Mouse (Mus musculus) large intestine, adult 2 months (tissue): ENCODE results near the gene Ubash3b. TPM values are rescaled to one million over a fixed set of nuclear protein-coding genes. Genes with fewer than 3 reads are reported as not detected.

ENCODE experiments used
- DNase-seq: peaks from one replicate; pipeline ENCODE4 v3.0.0-alpha.2; 2012; ENCODE audit warnings: low read depth, low spot score
- WGBS: fragments of 180-500 bp; shearing (Covaris S2); methylation state at CpG from one replicate; pipeline ENCODE4 v1.1.7; 2018; 5-methylcytosine and 5-hydroxymethylcytosine counted together
- polyA plus RNA-seq: library from polyadenylated mRNA; depleted of rRNA; stranded (reverse); fragments of >200 nt; gene quantifications from 2 replicates; pipeline ENCODE4 v1.2.3, GENCODE M21; 2012

Ubash3b gene
- polyA plus RNA-seq, 1 experiment = 1.7 TPM

DNA sequence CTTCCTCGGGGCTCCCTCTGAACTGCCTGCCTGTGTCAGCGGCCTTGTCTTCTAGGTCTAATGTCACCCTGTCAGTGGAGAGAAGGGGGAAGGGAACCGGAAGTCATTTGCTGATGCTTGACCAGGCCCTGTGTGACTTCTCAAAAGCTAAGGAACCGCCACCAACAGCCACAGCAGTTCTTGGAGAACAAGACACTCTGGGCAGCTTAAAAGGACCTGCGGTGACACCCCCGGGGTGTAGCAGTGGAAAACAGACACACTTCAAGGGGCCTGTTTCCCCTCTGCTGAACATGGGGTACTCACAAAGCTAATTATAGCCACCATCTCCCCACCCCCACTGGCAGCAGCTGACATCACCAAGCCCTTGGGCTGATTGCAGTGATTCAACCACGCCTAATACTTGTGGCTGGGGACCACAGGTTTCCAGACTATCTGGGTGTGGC lies 56.3 kb downstream of the Ubash3b start:
- no peak for DNase-seq
- WGBS = 54% methylated on average over 7 of the region's 7 CpGs

DNA sequence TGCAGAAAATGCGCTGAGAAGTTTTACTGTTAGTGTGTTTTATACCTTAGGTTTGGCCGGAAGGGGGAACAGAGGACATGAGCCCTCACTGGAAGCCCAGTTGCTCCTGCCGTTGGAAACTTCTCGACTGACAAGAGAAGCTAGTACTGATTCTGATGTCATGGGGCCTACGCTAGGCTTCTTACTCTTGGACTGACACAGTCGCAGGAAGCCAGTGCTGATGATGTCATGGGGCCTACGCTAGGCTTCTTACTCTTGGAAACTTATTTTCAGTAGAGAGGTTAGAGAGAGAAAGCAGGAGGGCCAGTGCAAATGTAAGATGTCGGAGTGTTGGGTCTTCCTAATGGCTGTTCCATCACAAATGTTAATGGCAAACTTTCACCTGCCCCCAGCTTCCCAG lies 57.8 kb downstream of the Ubash3b start:
- no peak for DNase-seq
- WGBS = 93% methylated on average over 8 of the region's 8 CpGs

GRCm38 (mm10) chr9:41102613-41103012 lies 58.9 kb downstream of the Ubash3b start:
- WGBS = 65% methylated on average over 10 of the region's 10 CpGs
- no peak for DNase-seq

DNA sequence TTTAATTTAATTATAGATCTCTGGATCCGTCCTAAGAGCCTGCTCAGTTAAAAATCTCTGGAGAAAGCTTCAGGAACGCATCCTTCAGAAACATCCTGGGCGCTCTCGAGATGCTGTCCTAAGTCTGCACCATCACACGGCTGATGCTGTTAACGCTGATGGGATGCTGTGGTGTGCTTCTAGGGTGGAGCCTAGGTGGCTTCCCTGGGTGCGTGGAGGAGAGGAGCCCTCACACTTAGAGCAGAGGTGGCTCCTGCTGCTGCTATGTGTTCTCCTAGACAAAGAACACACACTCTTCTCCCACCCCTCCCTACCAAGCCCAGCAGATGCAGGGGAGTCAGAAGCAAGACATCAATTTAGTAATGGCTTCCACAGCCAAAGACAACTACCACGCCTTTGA lies 61.6 kb downstream of the Ubash3b start:
- DNase-seq = no peak
- 76% methylated on average over 8 of the region's 8 CpGs for whole genome bisulfite sequencing

GRCm38 (mm10) chr9:41099067-41099466 lies 62.4 kb downstream of the Ubash3b start:
- DNase-seq = no peak
- WGBS = 76% methylated on average over 5 of the region's 5 CpGs

- 89% methylated on average over 6 of the region's 6 CpGs for WGBS
- no peak for DNase-seq
These were observed 63.4 kb downstream of the Ubash3b start for GRCm38 (mm10) chr9:41098065-41098464.

DNA sequence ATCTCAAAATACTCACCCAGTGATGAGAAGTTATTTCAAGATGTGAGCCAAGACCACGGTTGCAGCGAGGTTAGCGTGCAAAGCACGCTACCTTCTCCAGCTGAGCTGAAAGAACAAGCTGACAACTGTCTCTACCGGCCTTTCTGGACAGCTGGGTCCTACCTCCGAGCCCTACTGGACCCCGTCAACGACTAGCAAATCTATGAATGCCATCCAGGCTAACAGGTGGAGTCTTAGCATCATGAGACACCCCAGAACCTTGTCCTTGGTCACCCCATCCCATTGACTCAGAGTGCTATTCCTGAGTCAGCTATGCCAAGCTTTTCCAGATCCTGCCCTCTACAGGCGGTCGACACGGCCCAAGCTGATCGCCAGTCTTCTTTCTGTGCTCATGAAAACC lies 69.5 kb downstream of the Ubash3b start:
- DNase-seq = no peak
- 91% methylated on average over 12 of the region's 12 CpGs for WGBS

- 38% methylated on average over 7 of the region's 7 CpGs for WGBS
- DNase-seq = no peak
These were observed 70.3 kb downstream of the Ubash3b start for GRCm38 (mm10) chr9:41091187-41091586.

DNA sequence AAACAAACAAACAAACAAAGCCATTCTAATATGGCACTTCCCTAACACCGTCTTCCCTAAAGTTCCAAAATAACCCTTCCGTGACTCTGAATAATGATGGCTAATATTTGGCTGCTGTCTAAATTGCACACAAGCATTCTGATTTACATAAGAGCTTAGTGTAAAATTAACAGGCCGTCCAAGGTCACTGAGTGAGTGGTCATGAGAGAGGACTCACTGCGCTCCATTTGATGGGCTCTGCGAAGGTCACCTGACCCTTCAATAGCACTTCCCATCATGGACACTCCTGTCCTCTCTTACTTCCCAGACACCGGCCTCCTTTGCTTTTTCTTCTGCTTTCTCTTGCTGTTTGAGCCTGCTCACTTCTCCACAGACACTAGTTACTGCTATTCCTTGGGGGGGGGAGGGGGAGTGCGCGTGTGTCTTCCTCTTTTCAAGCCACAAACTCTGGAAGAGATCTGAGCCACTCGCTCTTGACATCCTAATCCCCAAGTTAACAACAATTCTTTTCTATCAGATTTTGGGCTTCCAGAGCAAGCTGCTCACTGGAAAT lies 73.6 kb downstream of the Ubash3b start:
- 60% methylated on average over 9 of the region's 9 CpGs for WGBS
- no peak for DNase-seq

GRCm38 (mm10) chr9:41084191-41084901 lies 77.2 kb downstream of the Ubash3b start:
- no peak for DNase-seq
- 26% methylated on average over 11 of the region's 11 CpGs for WGBS

GRCm38 (mm10) chr9:41083386-41084055 lies 78.0 kb downstream of the Ubash3b start:
- DNase-seq = no peak
- WGBS = 71% methylated on average over 6 of the region's 6 CpGs

DNA sequence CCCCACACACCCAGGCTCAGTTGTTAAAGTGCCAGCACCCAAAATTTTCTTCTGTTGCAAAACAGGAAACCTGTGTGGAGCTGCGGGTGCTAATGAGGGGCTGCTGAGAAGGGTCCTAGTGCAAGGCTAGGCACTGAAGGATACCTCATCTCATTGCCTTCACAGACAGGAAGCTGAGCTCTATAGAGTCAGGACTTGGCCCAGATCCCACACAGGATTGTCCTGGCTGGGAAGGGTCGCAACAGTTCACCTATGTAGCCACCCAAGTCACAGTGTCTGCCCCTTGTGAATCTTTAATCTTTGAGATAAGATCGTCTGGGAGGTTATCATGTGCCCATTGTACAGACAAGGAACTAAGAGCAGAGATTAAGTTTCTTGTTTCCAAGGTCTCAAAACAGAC lies 78.6 kb downstream of the Ubash3b start:
- 51% methylated on average over 3 of the region's 3 CpGs for WGBS
- no peak for DNase-seq

DNA sequence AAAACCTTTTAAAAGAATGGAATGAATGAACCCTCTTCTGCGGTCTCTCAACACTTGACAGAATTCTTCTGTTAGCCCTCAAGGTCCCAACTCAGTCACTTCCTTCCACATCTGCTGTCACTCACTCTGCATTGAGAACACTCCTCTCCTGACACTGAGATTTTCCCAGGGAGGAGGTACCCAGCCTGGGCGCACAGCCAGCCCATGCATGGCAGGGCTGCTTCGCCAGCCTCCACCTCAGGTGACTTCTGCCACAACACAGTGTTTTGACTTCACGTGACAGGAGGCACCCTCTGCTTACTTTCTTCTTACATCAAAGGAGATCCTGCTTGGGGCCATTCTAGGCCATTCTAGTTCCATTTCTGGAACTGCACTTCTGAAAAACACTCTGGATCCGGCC lies 80.6 kb downstream of the Ubash3b start:
- DNase-seq = no peak
- WGBS = 70% methylated on average over 5 of the region's 5 CpGs

GRCm38 (mm10) chr9:41079428-41080155 lies 81.9 kb downstream of the Ubash3b start:
- WGBS = 53% methylated on average over 14 of the region's 14 CpGs

DNA sequence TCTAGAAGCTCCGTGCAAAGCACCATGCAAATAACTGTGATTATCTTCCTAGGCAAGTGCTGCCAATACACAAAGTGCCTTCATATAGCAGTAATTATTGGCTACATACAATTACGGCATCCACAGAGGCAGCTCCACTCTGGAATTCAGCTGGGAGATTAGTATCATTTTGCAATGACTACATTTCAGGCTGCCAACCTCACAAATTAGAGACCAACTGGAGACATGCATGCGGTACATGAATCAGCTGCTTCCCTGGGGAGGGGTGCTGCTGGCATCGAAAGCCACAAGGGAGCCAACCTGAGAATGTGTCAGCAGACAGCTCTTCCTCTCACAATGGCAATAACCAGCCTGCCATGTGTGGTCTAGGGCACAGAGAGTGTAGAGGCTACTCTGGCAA lies 83.3 kb downstream of the Ubash3b start:
- DNase-seq = no peak
- 79% methylated on average over 4 of the region's 4 CpGs for WGBS

More at GRCm38 (mm10) chr9:41079428-41080155, 81.9 kb downstream of the Ubash3b start:
- no peak for DNase-seq

GRCm38 (mm10) chr9:41076150-41076549 lies 85.3 kb downstream of the Ubash3b start:
- DNase-seq = no peak
- 68% methylated on average over 4 of the region's 4 CpGs for WGBS

DNA sequence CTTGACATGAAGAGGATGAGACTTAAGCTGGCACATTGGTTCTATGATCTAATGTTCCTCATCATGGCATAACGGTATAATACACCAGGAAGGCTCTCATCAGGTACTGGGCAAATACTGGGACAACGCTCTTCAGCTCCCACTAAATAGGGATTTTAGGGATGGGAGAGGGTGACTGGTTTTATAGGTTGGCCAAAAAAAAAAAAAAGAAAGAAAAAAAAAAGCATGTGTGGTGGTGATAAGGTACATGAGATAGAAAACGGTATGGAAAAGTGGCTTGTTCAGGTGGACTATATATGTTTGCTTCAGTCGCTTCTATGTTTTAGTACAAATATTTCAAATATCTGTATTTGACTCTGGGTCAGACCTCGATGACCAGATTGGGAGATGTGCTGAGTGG lies 86.0 kb downstream of the Ubash3b start:
- WGBS = 94% methylated on average over 5 of the region's 5 CpGs
- DNase-seq = no peak

GRCm38 (mm10) chr9:41073196-41074009 lies 88.1 kb downstream of the Ubash3b start:
- DNase-seq = no peak

GRCm38 (mm10) chr9:41072786-41073185 lies 88.7 kb downstream of the Ubash3b start:
- 56% methylated on average over 6 of the region's 6 CpGs for WGBS
- no peak for DNase-seq

More at GRCm38 (mm10) chr9:41073196-41074009, 88.1 kb downstream of the Ubash3b start:
- WGBS = 80% methylated on average over 19 of the region's 19 CpGs
